Mouse (Mus musculus) kidney, adult 2 months (tissue): Measurements from ENCODE around the gene Galnt7. TPM values are rescaled to one million over a fixed set of nuclear protein-coding genes. Genes with fewer than 3 reads are reported as not detected.

Experiments used
- DNase-seq: peaks from one replicate; pipeline ENCODE4 v3.0.0; 2021
- H3K27ac ChIP-seq: fragments of 200-500 bp; 2 replicates; pipeline ENCODE4 v1.5.1; 2012; ENCODE audit warnings: low read depth, low read length, control low read depth, inconsistent platforms; ENCODE audit not compliant: insufficient read depth
- H3K27me3 ChIP-seq: fragments of 200-500 bp; replicated peaks from 2 replicates; pipeline ENCODE4 v1.6.1; 2012; ENCODE audit warnings: mild to moderate bottlenecking, moderate library complexity, low read length, inconsistent platforms; ENCODE audit not compliant: control insufficient read depth, insufficient read depth
- H3K36me3 ChIP-seq: fragments of 200-500 bp; 2 replicates; pipeline ENCODE4 v1.6.1; 2012; ENCODE audit warnings: mild to moderate bottlenecking, moderate library complexity, low read length, inconsistent platforms; ENCODE audit not compliant: control insufficient read depth, insufficient read depth
- H3K4me1 ChIP-seq: fragments of 200-500 bp; 2 replicates; pipeline ENCODE4 v1.6.1; 2011; ENCODE audit warnings: low read length; ENCODE audit not compliant: control insufficient read depth, insufficient read depth
- H3K4me3 ChIP-seq: fragments of 200-500 bp; 2 replicates; pipeline ENCODE4 v1.5.1; 2011; ENCODE audit warnings: mild to moderate bottlenecking, low read depth, low read length, control low read depth; ENCODE audit not compliant: insufficient read depth
- CTCF ChIP-seq: fragments of 200-500 bp; conservative IDR thresholded peaks from 2 replicates; pipeline ENCODE4 v1.5.1; 2011; ENCODE audit warnings: low read depth, mild to moderate bottlenecking, control low read depth, low read length, moderate library complexity, mixed read lengths; ENCODE audit not compliant: insufficient read depth, insufficient read length
- POLR2A ChIP-seq: fragments of 200-500 bp; IDR thresholded peaks from one replicate; pipeline ENCODE4 v1.6.1; 2011; ENCODE audit warnings: low read depth, low read length, control low read depth
- WGBS: fragments of 180-500 bp; shearing (Covaris S2); methylation state at CpG from one replicate; pipeline ENCODE4 v1.1.7; 2018; 5-methylcytosine and 5-hydroxymethylcytosine counted together
- polyA plus RNA-seq: library from polyadenylated mRNA; depleted of rRNA; stranded (reverse); fragments of >200 nt; gene quantifications from 2 replicates; pipeline ENCODE4 v1.2.3, GENCODE M21; 2012

The Galnt7 gene
- polyA plus RNA-seq, 1 experiment = 2.7 TPM

- TF ChIP-seq POLR2A (no peak), CTCF (no peak)
- 92% methylated on average over 3 of the region's 3 CpGs for WGBS
- H3K27ac ChIP-seq = no peak overlapping the region
Measured at GRCm38 (mm10) chr8:57546401-57546800, 106.4 kb downstream of the Galnt7 start.

GRCm38 (mm10) chr8:57541405-57541804 lies 111.4 kb downstream of the Galnt7 start:
- 74% methylated on average over 9 of the region's 9 CpGs for WGBS
- DNase-seq = no peak

More at GRCm38 (mm10) chr8:57546401-57546800, 106.4 kb downstream of the Galnt7 start:
- no peak overlapping the region for H3K4me3 ChIP-seq
- DNase-seq = no peak
- no peaks in the 10 kb centered on the region; the same call in 1 of the 2 replicates for H3K36me3 ChIP-seq
- H3K4me1 ChIP-seq = no peaks in the 10 kb centered on the region
- no peaks in the 10 kb centered on the region for H3K27me3 ChIP-seq

GRCm38 (mm10) chr8:57540951-57541350 lies 111.9 kb downstream of the Galnt7 start:
- Histone ChIP-seq H3K4me3 (no peak overlapping the region), H3K36me3 (peaks cover 2% of the 10 kb centered on the region), H3K27me3 (no peaks in the 10 kb centered on the region), H3K4me1 (no peaks in the 10 kb centered on the region), H3K27ac (no peak overlapping the region)
- WGBS = 85% methylated on average over 11 of the region's 11 CpGs
- DNase-seq = no peak
- no peak for TF ChIP-seq POLR2A
- no peak for TF ChIP-seq CTCF

More at GRCm38 (mm10) chr8:57541405-57541804, 111.4 kb downstream of the Galnt7 start:
- Histone ChIP-seq H3K4me3 (no peak overlapping the region), H3K36me3 (no peaks in the 10 kb centered on the region; the same call in 1 of the 2 replicates), H3K27ac (no peak overlapping the region), H3K4me1 (no peaks in the 10 kb centered on the region), H3K27me3 (no peaks in the 10 kb centered on the region)
- TF ChIP-seq CTCF = no peak
- no peak for TF ChIP-seq POLR2A

GRCm38 (mm10) chr8:57540110-57540838 lies 112.6 kb downstream of the Galnt7 start:
- no peak overlapping the region for H3K27ac ChIP-seq
- WGBS = 48% methylated on average over 12 of the region's 12 CpGs
- H3K4me3 ChIP-seq = no peak overlapping the region
- H3K27me3 ChIP-seq = no peaks in the 10 kb centered on the region
- peaks cover 2% of the 10 kb centered on the region for H3K36me3 ChIP-seq
- H3K4me1 ChIP-seq = no peaks in the 10 kb centered on the region
- TF ChIP-seq CTCF (peak; percentile 46; the same call in 1 of the 2 replicates), POLR2A (no peak)
- peak; percentile 65 for DNase-seq

GRCm38 (mm10) chr8:57538601-57539000 lies 114.2 kb downstream of the Galnt7 start:
- 87% methylated on average over 7 of the region's 7 CpGs for WGBS

GRCm38 (mm10) chr8:57536167-57536566 lies 116.7 kb downstream of the Galnt7 start:
- WGBS = 95% methylated on average over 6 of the region's 6 CpGs

More at GRCm38 (mm10) chr8:57538601-57539000, 114.2 kb downstream of the Galnt7 start:
- Histone ChIP-seq H3K36me3 (peaks cover 2% of the 10 kb centered on the region), H3K4me1 (no peaks in the 10 kb centered on the region), H3K27ac (no peak overlapping the region), H3K4me3 (no peak overlapping the region), H3K27me3 (no peaks in the 10 kb centered on the region)
- no peak for TF ChIP-seq CTCF
- TF ChIP-seq POLR2A = no peak
- no peak for DNase-seq

GRCm38 (mm10) chr8:57534495-57534894 lies 118.3 kb downstream of the Galnt7 start:
- Histone ChIP-seq H3K27ac (no peak overlapping the region), H3K4me3 (no peak overlapping the region), H3K36me3 (peaks cover 2% of the 10 kb centered on the region), H3K27me3 (no peaks in the 10 kb centered on the region), H3K4me1 (no peaks in the 10 kb centered on the region; the same call in 1 of the 2 replicates)
- no peak for TF ChIP-seq CTCF
- DNase-seq = no peak
- WGBS = 56% methylated on average over 4 of the region's 4 CpGs

More at GRCm38 (mm10) chr8:57536167-57536566, 116.7 kb downstream of the Galnt7 start:
- no peak for DNase-seq
- Histone ChIP-seq H3K4me1 (no peaks in the 10 kb centered on the region; the same call in 1 of the 2 replicates), H3K27me3 (no peaks in the 10 kb centered on the region), H3K36me3 (peaks cover 2% of the 10 kb centered on the region), H3K27ac (no peak overlapping the region), H3K4me3 (no peak overlapping the region)
- no peak for TF ChIP-seq POLR2A
- no peak for TF ChIP-seq CTCF
